8 mouse cellular contexts compared by ENCODE assay signal in the genomic region with DNA sequence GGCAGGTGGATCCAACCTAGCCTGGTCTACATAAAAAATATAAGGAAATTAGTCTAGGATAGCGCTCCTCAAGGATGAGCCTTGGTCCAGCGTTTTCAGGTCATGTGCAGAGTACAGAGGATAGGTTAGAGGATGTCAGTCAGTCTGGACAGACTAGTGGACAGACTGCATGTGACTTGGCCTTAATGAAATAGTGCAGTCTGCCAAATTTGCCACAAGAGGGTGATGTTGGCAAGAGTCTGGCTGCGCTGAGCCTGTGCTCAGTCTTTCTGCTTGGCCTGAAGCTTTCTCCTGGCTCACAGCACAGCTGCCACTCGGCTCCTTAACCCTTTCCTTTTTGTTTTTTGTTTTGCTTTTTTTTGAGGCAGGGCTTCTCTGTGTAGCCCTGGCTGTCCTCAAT. TPM values are rescaled to one million over a fixed set of nuclear protein-coding genes. Genes with fewer than 3 reads are reported as not detected.
DNase-seq lines count a peak whose midpoint lies in the region; ATAC-seq and TF ChIP-seq lines count a peak whose summit lies in the region.

No protein-coding gene starts in this region.

- peak; percentile 73 for ATAC-seq in embryonic facial prominence, embryonic 11.5 days (replicated peaks; ENCODE audit: insufficient number of reproducible peaks, low FRiP score, low TSS enrichment, low read depth)
- peak; percentile 49; the same call in 1 of the 2 replicates for ATAC-seq in kidney, embryonic 15.5 days (replicated peaks; ENCODE audit: low FRiP score)
- ATAC-seq in limb, embryonic 14.5 days (ENCODE audit: low FRiP score, low read depth): peak; percentile 55; the same call in 1 of the 2 replicates
- ATAC-seq in stomach, embryonic 14.5 days (ENCODE audit: insufficient number of reproducible peaks, insufficient read depth, low FRiP score, low read depth): 0 out of 2 replicates have a peak, but pooled peaks have one; percentile 46

- H3K4me2 ChIP-seq in embryonic facial prominence, embryonic 11.5 days (ENCODE audit: low read depth, low read length): no peak overlapping the region
- no peak overlapping the region for H3K4me2 ChIP-seq in kidney, embryonic 15.5 days
- no peak overlapping the region for H3K4me2 ChIP-seq in limb, embryonic 14.5 days (replicated peaks; ENCODE audit: low read depth, low read length, severe bottlenecking)
- no peak overlapping the region for H3K4me2 ChIP-seq in stomach, embryonic 14.5 days (replicated peaks; ENCODE audit: low read depth, low read length)

- DNase-seq in A20 (ENCODE audit: low read depth, low spot score): peak; percentile 75
- peak; percentile 80 for DNase-seq in adrenal gland, postnatal 10 days
- DNase-seq in embryonic facial prominence, embryonic 11.5 days (ENCODE audit: low spot score): peak; percentile 70
- DNase-seq in heart, embryonic 10.5 days (ENCODE audit: low spot score): peak; percentile 84
- peak; percentile 77 for DNase-seq in limb, embryonic 14.5 days (ENCODE audit: low spot score)
- peak; percentile 4 to 13 for DNase-seq in monocyte, adult 2 months (ENCODE audit: low read depth in 1 of 2, low spot score in 2 of 2)

- H3K27ac ChIP-seq in embryonic facial prominence, embryonic 11.5 days (replicated peaks; ENCODE audit: low read depth, low read length): no peak overlapping the region
- no peak overlapping the region for H3K27ac ChIP-seq in heart, embryonic 10.5 days
- H3K27ac ChIP-seq in kidney, embryonic 15.5 days: no peak overlapping the region
- H3K27ac ChIP-seq in limb, embryonic 14.5 days (replicated peaks; ENCODE audit: low read depth, low read length): no peak overlapping the region
- H3K27ac ChIP-seq in stomach, embryonic 14.5 days (ENCODE audit: low read length): no peak overlapping the region

- H3K9ac ChIP-seq in embryonic facial prominence, embryonic 11.5 days (replicated peaks; ENCODE audit: low read length): no peak overlapping the region
- no peak overlapping the region for H3K9ac ChIP-seq in kidney, embryonic 15.5 days
- no peak overlapping the region for H3K9ac ChIP-seq in limb, embryonic 14.5 days (ENCODE audit: low read depth, low read length, severe bottlenecking)
- no peak overlapping the region for H3K9ac ChIP-seq in stomach, embryonic 14.5 days (replicated peaks; ENCODE audit: low read depth, low read length)

- no peak overlapping the region for H3K4me3 ChIP-seq in embryonic facial prominence, embryonic 11.5 days (ENCODE audit: low read depth, low read length)
- no peak overlapping the region for H3K4me3 ChIP-seq in heart, embryonic 10.5 days
- no peak overlapping the region for H3K4me3 ChIP-seq in kidney, embryonic 15.5 days (replicated peaks)
- no peak overlapping the region for H3K4me3 ChIP-seq in limb, embryonic 14.5 days (replicated peaks; ENCODE audit: low read length)
- no peak overlapping the region for H3K4me3 ChIP-seq in stomach, embryonic 14.5 days (ENCODE audit: low read depth, low read length)

- no peaks in the 10 kb centered on the region for H3K36me3 ChIP-seq in embryonic facial prominence, embryonic 11.5 days (replicated peaks; ENCODE audit: control insufficient read depth, insufficient read depth, low read depth, low read length)
- H3K36me3 ChIP-seq in heart, embryonic 10.5 days: peaks cover 28% of the 10 kb centered on the region
- H3K36me3 ChIP-seq in kidney, embryonic 15.5 days: peaks cover 20% of the 10 kb centered on the region
- peaks cover 16% of the 10 kb centered on the region; the same call in 1 of the 2 replicates for H3K36me3 ChIP-seq in limb, embryonic 14.5 days (ENCODE audit: control insufficient read depth, insufficient read depth, low read length)
- peaks cover 3% of the 10 kb centered on the region; the same call in 1 of the 2 replicates for H3K36me3 ChIP-seq in stomach, embryonic 14.5 days (ENCODE audit: control insufficient read depth, insufficient read depth, low read length)

- TF ChIP-seq POLR2A in limb, embryonic 14.5 days (IDR thresholded peaks at IDR 0.05; ENCODE audit: borderline replicate concordance, extremely low read depth, insufficient read depth, insufficient read length): no peak

- no peaks in the 10 kb centered on the region for H3K9me3 ChIP-seq in embryonic facial prominence, embryonic 11.5 days (replicated peaks; ENCODE audit: control insufficient read depth, low read length)
- no peaks in the 10 kb centered on the region for H3K9me3 ChIP-seq in heart, embryonic 10.5 days
- no peaks in the 10 kb centered on the region for H3K9me3 ChIP-seq in kidney, embryonic 15.5 days (replicated peaks)
- H3K9me3 ChIP-seq in limb, embryonic 14.5 days (ENCODE audit: control insufficient read depth, low read length): no peaks in the 10 kb centered on the region
- H3K9me3 ChIP-seq in stomach, embryonic 14.5 days (ENCODE audit: control insufficient read depth, low read depth, low read length): no peaks in the 10 kb centered on the region

- no peaks in the 10 kb centered on the region for H3K27me3 ChIP-seq in embryonic facial prominence, embryonic 11.5 days (ENCODE audit: control insufficient read depth, insufficient read depth, low read length)
- no peaks in the 10 kb centered on the region for H3K27me3 ChIP-seq in heart, embryonic 10.5 days (ENCODE audit: insufficient read depth, poor library complexity, severe bottlenecking)
- no peaks in the 10 kb centered on the region for H3K27me3 ChIP-seq in kidney, embryonic 15.5 days
- H3K27me3 ChIP-seq in limb, embryonic 14.5 days (ENCODE audit: control insufficient read depth, insufficient read depth, low read length): no peaks in the 10 kb centered on the region
- H3K27me3 ChIP-seq in stomach, embryonic 14.5 days (ENCODE audit: control insufficient read depth, insufficient read depth, low read length): no peaks in the 10 kb centered on the region

- no peaks in the 10 kb centered on the region for H3K4me1 ChIP-seq in embryonic facial prominence, embryonic 11.5 days (ENCODE audit: control insufficient read depth, insufficient read depth, low read length)
- 0 out of 2 replicates have a peak, but pooled peaks cover 3% of the 10 kb centered on the region for H3K4me1 ChIP-seq in heart, embryonic 10.5 days
- no peaks in the 10 kb centered on the region for H3K4me1 ChIP-seq in kidney, embryonic 15.5 days
- no peaks in the 10 kb centered on the region for H3K4me1 ChIP-seq in limb, embryonic 14.5 days (ENCODE audit: control insufficient read depth, insufficient read depth, low read length)
- no peaks in the 10 kb centered on the region for H3K4me1 ChIP-seq in stomach, embryonic 14.5 days (ENCODE audit: control insufficient read depth, insufficient read depth, low read length)

- 25% methylated on average over 4 of the region's 4 CpGs for WGBS in embryonic facial prominence, embryonic 11.5 days
- WGBS in heart, embryonic 10.5 days: 31% methylated on average over 4 of the region's 4 CpGs
- WGBS in kidney, embryonic 15.5 days: 28% methylated on average over 4 of the region's 4 CpGs
- WGBS in limb, embryonic 14.5 days: 24% methylated on average over 4 of the region's 4 CpGs
- WGBS in stomach, embryonic 14.5 days: 26% methylated on average over 4 of the region's 4 CpGs

RNA-seq across cellular contexts. Expression of gene Map4, which starts 54.2 kb away (rescaled TPM):
- 100 to 1,000 TPM in 1 of 2 experiments, 10 to 100 TPM in 1; 83.5 to 132 TPM for total RNA-seq in adrenal gland, postnatal 10 days (2021)
- 50.0 and 50.5 TPM in 2 replicates for polyA plus RNA-seq in embryonic facial prominence, embryonic 11.5 days (2014; fragmentation: Nextera tagmentation; extraction: Ambion mirVana)
- polyA plus RNA-seq in heart, embryonic 10.5 days (2016; fragmentation: Nextera tagmentation; extraction: Ambion mirVana): 69.1 and 88.4 TPM in 2 replicates
- polyA plus RNA-seq in kidney, embryonic 15.5 days (2015; fragmentation: Nextera tagmentation; extraction: Ambion mirVana): 56.2 and 62.0 TPM in 2 replicates
- polyA plus RNA-seq in limb, embryonic 14.5 days (2012; rRNA removed): 161 and 220 TPM in 2 replicates
- polyA plus RNA-seq in limb, embryonic 14.5 days (2014; fragmentation: Nextera tagmentation; extraction: Ambion mirVana): 76.1 and 76.6 TPM in 2 replicates
- 62.0 and 65.2 TPM in 2 replicates for polyA plus RNA-seq in stomach, embryonic 14.5 days (2014; fragmentation: Nextera tagmentation; extraction: Ambion mirVana)

Comparison
In these comparisons a context has a peak if more than half of its experiments do, and no peak if none do; other contexts are left out.
1. DNase-seq: peak in every context shown above with its lines; median percentile 84 in heart, embryonic 10.5 days; 80 in adrenal gland, postnatal 10 days; 77 in limb, embryonic 14.5 days; 75 in A20; 70 in embryonic facial prominence, embryonic 11.5 days; 8 in monocyte, adult 2 months.